Mouse (Mus musculus) heart, embryonic 14.5 days (tissue): ENCODE results near the gene Phb. TPM values are rescaled to one million over a fixed set of nuclear protein-coding genes. Genes with fewer than 3 reads are reported as not detected.

Source experiments
- ATAC-seq: fragments of 200-750 bp; cut with Nextera tagmentation; 2 replicates; pipeline ENCODE4 v1.8.0; 2017; ENCODE audit warnings: low read depth, moderate TSS enrichment; ENCODE audit not compliant: insufficient number of reproducible peaks, insufficient read depth, low FRiP score
- H3K27ac ChIP-seq, 2 experiments: fragments of 200-500 bp in 1 of 2; fragments of 300-500 bp in 1 of 2; sonication (generic) in 1 of 2; replicated peaks in 1 of 2; 2 replicates each; pipeline ENCODE4 v1.5.1; 2012 to 2014; ENCODE audit warnings: low read depth in 2 of 2, low read length in 2 of 2, control low read depth in 1 of 2, mild to moderate bottlenecking in 1 of 2, mixed read lengths in 1 of 2; ENCODE audit not compliant: control insufficient read depth in 1 of 2, insufficient read depth in 1 of 2
- H3K27me3 ChIP-seq: fragments of 300-500 bp; sonication (generic); 2 replicates; pipeline ENCODE4 v1.6.1; 2014; ENCODE audit warnings: mild to moderate bottlenecking, low read length, control low read depth; ENCODE audit not compliant: control insufficient read depth, insufficient read depth
- H3K36me3 ChIP-seq: fragments of 300-500 bp; sonication (generic); 2 replicates; pipeline ENCODE4 v1.6.1; 2014; ENCODE audit warnings: mild to moderate bottlenecking, control low read depth, low read length, mixed read lengths; ENCODE audit not compliant: control insufficient read depth, insufficient read depth
- H3K4me1 ChIP-seq, 2 experiments: fragments of 200-500 bp in 1 of 2; fragments of 300-500 bp in 1 of 2; sonication (generic) in 1 of 2; 2 replicates each; pipeline ENCODE4 v1.6.1; 2012 to 2014; ENCODE audit warnings: low read length in 2 of 2, control low read depth in 1 of 2, mixed read lengths in 1 of 2; ENCODE audit not compliant: control insufficient read depth in 2 of 2, insufficient read depth in 2 of 2
- H3K4me2 ChIP-seq: fragments of 300-500 bp; sonication (generic); 2 replicates; pipeline ENCODE4 v1.6.1; 2014; ENCODE audit warnings: mild to moderate bottlenecking, low read length
- H3K4me3 ChIP-seq, 2 experiments: fragments of 200-500 bp in 1 of 2; fragments of 300-500 bp in 1 of 2; sonication (generic) in 1 of 2; 2 replicates each; pipeline ENCODE4 v1.5.1; 2012 to 2014; ENCODE audit warnings: low read length in 2 of 2, mild to moderate bottlenecking in 2 of 2, control low read depth in 1 of 2, low read depth in 1 of 2, moderate library complexity in 1 of 2; ENCODE audit not compliant: control insufficient read depth in 1 of 2, insufficient read depth in 1 of 2
- H3K9ac ChIP-seq: fragments of 300-500 bp; sonication (generic); 2 replicates; pipeline ENCODE4 v1.6.1; 2014; ENCODE audit warnings: mild to moderate bottlenecking, low read length
- H3K9me3 ChIP-seq: fragments of 300-500 bp; sonication (generic); 2 replicates; pipeline ENCODE4 v1.6.1; 2016; ENCODE audit warnings: low read length, control low read depth; ENCODE audit not compliant: control insufficient read depth
- whole genome bisulfite sequencing: fragments of 180-500 bp; shearing (Covaris S2); extraction: QIAGEN DNeasy Blood & Tissue Kit; methylation state at CpG from one replicate; pipeline ENCODE4 v1.1.7; 2014; 5-methylcytosine and 5-hydroxymethylcytosine counted together
- polyA plus RNA-seq: library from polyadenylated mRNA; unstranded; fragments of >200 nt; fragmentation: Nextera tagmentation; extraction: Ambion mirVana; gene quantifications from 2 replicates; pipeline ENCODE4 v1.2.1, GENCODE M21; 2014

Phb gene
- polyA plus RNA-seq, 1 experiment from 2014 or later, result 269 TPM

GRCm38 (mm10) chr11:95643856-95644255 is 22.9 kb upstream of the Phb start:
- ATAC-seq, result no peak
- 29% methylated on average over 5 of the region's 5 CpGs for WGBS
- no peak overlapping the region for H3K27ac ChIP-seq

GRCm38 (mm10) chr11:95644381-95644780 is 22.4 kb upstream of the Phb start:
- 62% methylated on average over 7 of the region's 7 CpGs for WGBS
- no peaks in the 10 kb centered on the region for H3K36me3 ChIP-seq
- no peak for ATAC-seq
- no peak overlapping the region for H3K4me2 ChIP-seq
- no peak overlapping the region for H3K27ac ChIP-seq
- no peak overlapping the region for H3K9ac ChIP-seq
- peaks cover 14 to 22% of the 10 kb centered on the region in 2 experiments; a peak in 3 of 4 replicates for H3K4me1 ChIP-seq
- H3K27me3 ChIP-seq, result peaks cover 68% of the 10 kb centered on the region
- no peak overlapping the region for H3K4me3 ChIP-seq
- H3K9me3 ChIP-seq, result no peaks in the 10 kb centered on the region

More at GRCm38 (mm10) chr11:95643856-95644255, 22.9 kb upstream of the Phb start:
- Histone ChIP-seq H3K9me3 (no peaks in the 10 kb centered on the region), H3K4me3 (no peak overlapping the region), H3K4me2 (no peak overlapping the region), H3K4me1 (peaks cover 14 to 22% of the 10 kb centered on the region in 2 experiments; a peak in 3 of 4 replicates), H3K9ac (no peak overlapping the region), H3K27me3 (peaks cover 69% of the 10 kb centered on the region), H3K36me3 (no peaks in the 10 kb centered on the region)

GRCm38 (mm10) chr11:95645397-95646153 is 21.2 kb upstream of the Phb start:
- peaks cover 14 to 22% of the 10 kb centered on the region in 2 experiments; a peak in 3 of 4 replicates for H3K4me1 ChIP-seq
- peak overlapping the region; percentile 45 for H3K4me2 ChIP-seq
- H3K36me3 ChIP-seq, result no peaks in the 10 kb centered on the region
- H3K4me3 ChIP-seq, result peak overlapping the region in 1 of 2 experiments; percentile 23; a peak in 2 of 4 replicates
- no peaks in the 10 kb centered on the region for H3K9me3 ChIP-seq
- peaks cover 70% of the 10 kb centered on the region for H3K27me3 ChIP-seq
- 6% methylated on average over 34 of the region's 36 CpGs for WGBS
- no peak overlapping the region for H3K9ac ChIP-seq
- no peak for ATAC-seq
- H3K27ac ChIP-seq, result no peak overlapping the region

GRCm38 (mm10) chr11:95646154-95646490 is 20.6 kb upstream of the Phb start:
- Histone ChIP-seq H3K27ac (no peak overlapping the region), H3K27me3 (peaks cover 70% of the 10 kb centered on the region), H3K36me3 (no peaks in the 10 kb centered on the region), H3K4me2 (no peak overlapping the region), H3K9ac (no peak overlapping the region), H3K4me1 (peaks cover 14 to 22% of the 10 kb centered on the region in 2 experiments; a peak in 3 of 4 replicates), H3K9me3 (no peaks in the 10 kb centered on the region), H3K4me3 (no peak overlapping the region)
- ATAC-seq, result no peak
- 58% methylated on average over 3 of the region's 3 CpGs for WGBS

GRCm38 (mm10) chr11:95647791-95648190 is 19.0 kb upstream of the Phb start:
- H3K9ac ChIP-seq, result no peak overlapping the region
- H3K36me3 ChIP-seq, result no peaks in the 10 kb centered on the region
- peaks cover 67% of the 10 kb centered on the region for H3K27me3 ChIP-seq
- H3K4me2 ChIP-seq, result no peak overlapping the region
- WGBS, result 28% methylated on average over 3 of the region's 3 CpGs
- peaks cover 12 to 18% of the 10 kb centered on the region in 2 experiments; a peak in 3 of 4 replicates for H3K4me1 ChIP-seq
- no peaks in the 10 kb centered on the region for H3K9me3 ChIP-seq
- no peak overlapping the region for H3K4me3 ChIP-seq
- no peak overlapping the region for H3K27ac ChIP-seq
- no peak for ATAC-seq

GRCm38 (mm10) chr11:95648827-95649226 is 17.9 kb upstream of the Phb start:
- Histone ChIP-seq H3K4me1 (peaks cover 7 to 17% of the 10 kb centered on the region in 2 experiments; a peak in 3 of 4 replicates), H3K4me3 (no peak overlapping the region), H3K4me2 (no peak overlapping the region), H3K27me3 (peaks cover 57% of the 10 kb centered on the region), H3K9me3 (no peaks in the 10 kb centered on the region), H3K27ac (no peak overlapping the region), H3K9ac (no peak overlapping the region), H3K36me3 (no peaks in the 10 kb centered on the region)
- ATAC-seq, result no peak
- 6% methylated on average over 4 of the region's 4 CpGs for WGBS

GRCm38 (mm10) chr11:95649560-95649959 is 17.2 kb upstream of the Phb start:
- H3K27me3 ChIP-seq, result peaks cover 50% of the 10 kb centered on the region

More at GRCm38 (mm10) chr11:95649560-95649959, 17.2 kb upstream of the Phb start:
- Histone ChIP-seq H3K36me3 (no peaks in the 10 kb centered on the region), H3K4me1 (peaks cover 4 to 14% of the 10 kb centered on the region in 2 experiments; a peak in 3 of 4 replicates), H3K9me3 (no peaks in the 10 kb centered on the region), H3K27ac (no peak overlapping the region), H3K4me3 (no peak overlapping the region), H3K9ac (no peak overlapping the region), H3K4me2 (no peak overlapping the region)
- ATAC-seq, result no peak
- 25% methylated on average over 7 of the region's 7 CpGs for WGBS
